Mouse (Mus musculus): ENCODE measurements around the gene Vmn2r68. TPM values are rescaled to one million over a fixed set of nuclear protein-coding genes. Genes with fewer than 3 reads are reported as not detected.

Gene Vmn2r68
- total RNA-seq (2021) = not detected

- intact Hi-C loops (cut with DNase I) = no loop called here
- DNase-seq = no peak
Observed at GRCm38 (mm10) chr7:85237683-85238082, at the start of gene Vmn2r68. TSS of gene Vmn2r68 (minus strand) at chr7:85237783.

Other genes starting within 250 kb of the Vmn2r68 start
- gene Vmn2r66, start 225.5 kb downstream of the Vmn2r68 start, total RNA-seq (2021) = not detected
- gene Vmn2r67, start 81.8 kb downstream of the Vmn2r68 start, total RNA-seq (2021) = not detected
- gene Vmn2r69, start 178.1 kb upstream of the Vmn2r68 start, total RNA-seq (2021) = not detected